Mouse (Mus musculus) C2C12 (cell line): ENCODE data around the gene Slc39a7. TPM values are rescaled to one million over a fixed set of nuclear protein-coding genes. Genes with fewer than 3 reads are reported as not detected.
A peak's percentile ranks its signal among the peaks of the same experiment; 100 is the strongest.

Experiments
- H3K27me3 ChIP-seq: one replicate; pipeline ENCODE4 v1.6.1; 2011; ENCODE audit not compliant: control insufficient read depth, insufficient read depth, insufficient read length
- H3K36me3 ChIP-seq: one replicate; pipeline ENCODE4 v1.6.1; 2011; ENCODE audit not compliant: control insufficient read depth, insufficient read depth
- H3K4me3 ChIP-seq: one replicate; pipeline ENCODE4 v1.5.1; 2011; ENCODE audit warnings: mild to moderate bottlenecking, control low read depth; ENCODE audit not compliant: poor library complexity, insufficient read depth, severe bottlenecking
- H3K79me2 ChIP-seq: one replicate; pipeline ENCODE4 v1.6.1; 2011; ENCODE audit not compliant: control insufficient read depth, insufficient read depth
- H3K79me3 ChIP-seq: one replicate; pipeline ENCODE4 v1.6.1; 2011; ENCODE audit warnings: low read depth, control low read depth
- H3ac ChIP-seq: one replicate; pipeline ENCODE3; 2011; ENCODE audit warnings: low read depth; ENCODE audit not compliant: control insufficient read depth, insufficient read length
- CEBPB ChIP-seq: IDR thresholded peaks from one replicate; pipeline ENCODE4 v1.6.1; 2011; ENCODE audit warnings: low read depth, mild to moderate bottlenecking, control low read depth, moderate library complexity
- CTCF ChIP-seq: IDR thresholded peaks from one replicate; pipeline ENCODE4 v1.5.1; 2011; ENCODE audit not compliant: control insufficient read depth, insufficient read depth, insufficient read length
- FOSL1 ChIP-seq: IDR thresholded peaks from one replicate; pipeline ENCODE4 v1.8.0; 2011; ENCODE audit warnings: mild to moderate bottlenecking, low read length; ENCODE audit not compliant: poor library complexity, insufficient read depth, severe bottlenecking
- MAX ChIP-seq: IDR thresholded peaks from one replicate; pipeline ENCODE4 v1.6.1; 2011; ENCODE audit warnings: mild to moderate bottlenecking, control low read depth
- MYOD1 ChIP-seq: IDR thresholded peaks from one replicate; pipeline ENCODE4 v1.6.1; 2011; ENCODE audit warnings: low read depth; ENCODE audit not compliant: control insufficient read depth, insufficient read length
- MYOG ChIP-seq: IDR thresholded peaks from one replicate; pipeline ENCODE4 v1.6.1; 2011; ENCODE audit not compliant: control insufficient read depth, insufficient read length; ENCODE audit errors: extremely low read depth
- USF1 ChIP-seq: IDR thresholded peaks from one replicate; pipeline ENCODE4 v1.6.1; 2011; ENCODE audit warnings: low read depth, mild to moderate bottlenecking, control low read depth, moderate library complexity
- polyA plus RNA-seq: library from polyadenylated mRNA; unstranded; fragments of >200 nt; fragmentation: generic; extraction: Trizol; gene quantifications from one replicate; pipeline ENCODE4 v1.2.1, GENCODE M21; 2012; ENCODE audit warnings: missing spikeins

Slc39a7 gene
- polyA plus RNA-seq, 1 experiment = 175 TPM

DNA sequence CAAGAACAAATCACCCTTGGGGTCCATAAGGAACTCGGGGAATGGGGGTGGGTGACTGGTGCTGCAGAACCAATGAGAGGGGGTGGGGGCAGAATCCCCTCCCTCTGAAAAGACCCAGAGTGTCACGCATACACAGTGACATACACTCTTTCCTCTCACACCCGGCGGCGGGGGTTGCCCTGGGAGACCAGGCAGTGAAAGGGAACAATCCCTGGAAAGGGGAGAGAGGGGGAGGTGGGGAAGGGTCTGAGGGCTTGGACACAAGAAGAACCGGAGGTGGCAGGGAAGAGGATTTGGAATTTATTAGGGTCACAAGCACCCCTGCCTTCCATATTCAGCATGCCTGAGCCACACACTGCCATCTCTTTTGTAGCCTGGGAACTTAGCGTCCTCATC, 5.7 kb downstream of the Slc39a7 start:
- peaks cover 25% of the 10 kb centered on the region for H3K79me2 ChIP-seq
- H3K27me3 ChIP-seq = no peaks in the 10 kb centered on the region
- TF ChIP-seq CEBPB (no peak), MAX (no peak), MYOD1 (no peak), FOSL1 (no peak), USF1 (no peak), CTCF (no peak), MYOG (no peak)
- H3ac ChIP-seq = no peak overlapping the region
- peaks cover 20% of the 10 kb centered on the region for H3K79me3 ChIP-seq
- H3K36me3 ChIP-seq = peaks cover 24% of the 10 kb centered on the region
- H3K4me3 ChIP-seq = no peak overlapping the region

DNA sequence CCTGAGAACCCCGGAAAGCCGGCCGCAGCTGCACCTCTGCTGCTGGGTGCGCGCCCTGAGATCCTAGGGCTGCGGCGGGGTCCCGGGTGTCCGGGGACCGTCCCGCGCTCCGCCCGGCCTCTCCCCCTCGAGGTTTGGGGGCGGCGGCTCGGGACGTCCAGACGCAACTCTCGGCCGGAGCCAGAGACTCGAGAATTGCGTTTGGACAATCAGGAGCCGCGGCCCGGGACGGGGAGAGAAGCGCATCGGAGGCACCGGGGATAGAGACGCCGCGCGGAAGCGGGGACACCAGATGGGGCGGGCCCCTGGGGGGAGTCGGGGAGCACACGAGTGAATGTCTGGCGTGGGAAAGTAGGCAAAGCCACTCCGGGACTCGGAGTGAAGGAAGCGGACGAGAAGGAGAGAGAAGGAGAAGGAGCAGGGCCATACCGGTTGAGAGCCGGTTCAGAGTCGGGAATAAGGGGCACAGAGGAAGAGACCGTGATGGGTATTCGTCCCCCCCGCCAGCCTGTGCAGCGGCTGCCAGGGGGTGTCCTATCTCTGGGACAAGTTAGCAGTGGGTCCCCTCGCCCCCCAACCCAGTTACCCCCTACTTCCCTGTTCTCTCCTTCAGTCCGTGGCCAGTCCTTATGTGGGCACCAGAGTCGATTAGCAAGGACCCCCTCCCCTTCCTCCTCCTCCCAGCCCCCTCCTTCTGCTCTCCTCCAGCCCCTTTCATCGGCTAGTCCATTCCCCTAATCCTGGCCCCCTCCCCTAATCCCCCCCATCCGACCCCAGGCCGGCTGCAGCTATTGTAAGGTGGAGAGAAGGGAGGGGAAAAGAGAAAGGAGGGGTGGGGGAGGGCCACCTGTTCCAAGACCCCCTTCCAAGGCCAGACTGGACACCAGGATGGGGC, 6.4 kb downstream of the Slc39a7 start:
- peak overlapping the region; percentile 61 for H3K4me3 ChIP-seq
- H3K36me3 ChIP-seq = peaks cover 21% of the 10 kb centered on the region
- H3K79me2 ChIP-seq = peaks cover 19% of the 10 kb centered on the region
- peak overlapping the region; percentile 87 for H3ac ChIP-seq
- H3K79me3 ChIP-seq = peaks cover 13% of the 10 kb centered on the region
- H3K27me3 ChIP-seq = no peaks in the 10 kb centered on the region
- TF ChIP-seq MYOD1 (no peak), USF1 (no peak), CTCF (no peak), FOSL1 (no peak), MAX (no peak), CEBPB (no peak), MYOG (no peak)

DNA sequence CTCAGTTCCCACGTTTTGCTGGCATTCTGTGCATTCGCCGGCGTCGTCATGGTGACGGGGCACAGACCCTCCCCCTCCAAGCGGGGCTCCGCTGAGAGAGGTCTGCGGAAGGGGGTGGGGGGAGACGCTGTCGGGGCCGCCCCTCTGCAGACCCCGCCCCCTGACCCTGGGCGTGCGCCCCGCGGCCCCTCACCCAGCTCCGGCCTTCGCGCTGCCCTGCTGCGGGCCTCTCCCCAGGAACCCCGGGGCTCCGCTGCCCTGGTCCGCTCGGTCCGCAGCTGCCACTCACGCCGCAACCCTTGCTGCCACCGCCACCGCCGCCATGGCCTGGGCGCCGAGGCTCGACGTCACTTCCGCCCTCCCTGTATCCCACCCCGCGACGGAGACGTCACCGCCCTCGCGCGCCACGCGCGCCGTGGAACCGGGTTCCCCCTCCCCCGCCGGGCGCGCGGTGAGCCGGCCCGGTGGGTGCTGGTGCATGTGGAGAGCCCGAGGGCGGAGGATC, 7.1 kb downstream of the Slc39a7 start, which contains the start of gene Ring1:
Gene Ring1, minus strand, starts transcription at position 364 of the 505 bp plus-strand sequence.
- peaks cover 11% of the 10 kb centered on the region for H3K79me2 ChIP-seq
- H3ac ChIP-seq = peak within 1 kb of the TSS; percentile 87
- peaks cover 6% of the 10 kb centered on the region for H3K79me3 ChIP-seq
- H3K4me3 ChIP-seq = peak within 1 kb of the TSS; percentile 61
- no peaks in the 10 kb centered on the region for H3K27me3 ChIP-seq
- TF ChIP-seq MAX (peak; percentile 52), FOSL1 (no peak), CTCF (no peak), MYOD1 (no peak), MYOG (no peak)
- H3K36me3 ChIP-seq = peaks cover 14% of the 10 kb centered on the region

DNA sequence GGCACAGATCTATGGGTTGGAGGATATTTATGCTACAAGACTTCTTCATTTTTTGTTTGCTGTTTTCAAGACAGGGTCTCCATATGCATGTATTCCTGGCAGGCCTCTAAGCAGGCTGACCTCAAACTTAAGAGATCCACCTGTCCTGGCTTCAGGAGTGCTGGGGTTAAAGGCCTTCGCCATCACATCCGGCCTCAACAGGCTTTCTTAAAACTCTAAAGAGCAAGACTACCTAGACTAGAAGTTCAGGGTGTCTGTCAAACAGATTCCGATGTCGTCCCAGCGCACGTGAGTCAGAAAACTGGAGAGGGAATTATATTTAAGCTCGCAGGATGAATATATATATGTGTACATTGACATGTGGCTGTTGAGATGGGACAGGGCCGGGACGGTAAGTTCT, 7.8 kb downstream of the Slc39a7 start:
- H3K79me2 ChIP-seq = peaks cover 4% of the 10 kb centered on the region
- H3K4me3 ChIP-seq = no peak overlapping the region
- no peaks in the 10 kb centered on the region for H3K27me3 ChIP-seq
- H3K79me3 ChIP-seq = no peaks in the 10 kb centered on the region
- TF ChIP-seq CTCF (no peak), MYOD1 (no peak), MAX (no peak), FOSL1 (no peak), MYOG (no peak), CEBPB (no peak), USF1 (no peak)
- peaks cover 7% of the 10 kb centered on the region for H3K36me3 ChIP-seq
- H3ac ChIP-seq = no peak overlapping the region

DNA sequence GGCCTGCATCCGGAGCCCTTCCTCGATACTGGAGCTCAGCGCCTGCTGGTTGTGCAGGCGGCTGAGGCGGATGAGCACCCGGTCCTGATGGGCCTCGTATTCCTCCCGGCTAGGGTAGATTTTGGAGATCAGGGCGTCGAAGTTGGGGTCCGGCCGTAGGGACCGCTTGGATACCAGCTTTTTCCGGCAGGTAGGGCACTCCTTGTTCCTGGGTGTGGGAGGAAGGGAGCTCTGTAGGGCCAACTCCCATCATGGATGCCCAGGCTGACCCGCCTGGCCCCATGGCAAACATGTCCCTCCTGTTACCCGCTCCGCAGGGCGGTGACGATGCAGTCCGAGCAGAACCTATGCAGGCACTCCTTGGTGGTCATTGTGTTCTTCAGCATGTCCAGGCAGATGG, 8.5 kb downstream of the Slc39a7 start:
- Histone ChIP-seq H3K4me3 (no peak overlapping the region), H3K79me2 (no peaks in the 10 kb centered on the region), H3K36me3 (peaks cover under 1% of the 10 kb centered on the region), H3ac (no peak overlapping the region), H3K79me3 (no peaks in the 10 kb centered on the region), H3K27me3 (no peaks in the 10 kb centered on the region)
- TF ChIP-seq CTCF = no peak
- TF ChIP-seq MAX = no peak
- TF ChIP-seq CEBPB = no peak
- no peak for TF ChIP-seq MYOG
- TF ChIP-seq USF1 = no peak
- TF ChIP-seq FOSL1 = no peak
- TF ChIP-seq MYOD1 = no peak

DNA sequence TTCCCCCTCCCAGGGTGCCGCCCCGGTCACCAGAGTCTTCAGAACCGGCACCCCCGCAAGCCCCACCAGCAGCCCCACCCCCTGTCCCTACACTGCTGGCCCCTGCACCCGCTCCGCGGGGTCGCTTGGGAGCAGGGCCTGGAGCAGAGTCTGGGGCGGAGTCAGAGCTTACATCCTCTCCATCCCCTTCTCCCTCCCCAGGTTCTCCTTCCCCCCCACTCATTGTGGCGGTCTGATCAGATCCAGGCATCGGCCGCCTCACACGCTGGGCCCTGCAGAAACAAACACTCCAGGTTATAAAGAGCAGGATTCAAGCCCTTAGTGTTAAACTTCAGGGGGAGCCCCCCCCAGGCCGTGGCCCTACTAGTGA, 9.1 kb downstream of the Slc39a7 start:
- no peaks in the 10 kb centered on the region for H3K36me3 ChIP-seq
- no peak overlapping the region for H3K4me3 ChIP-seq
- H3ac ChIP-seq = no peak overlapping the region
- H3K79me2 ChIP-seq = no peaks in the 10 kb centered on the region
- H3K27me3 ChIP-seq = no peaks in the 10 kb centered on the region
- TF ChIP-seq MAX = no peak
- no peak for TF ChIP-seq MYOD1
- no peak for TF ChIP-seq CTCF
- TF ChIP-seq MYOG = no peak
- no peak for TF ChIP-seq CEBPB
- TF ChIP-seq FOSL1 = no peak
- no peak for TF ChIP-seq USF1
- H3K79me3 ChIP-seq = no peaks in the 10 kb centered on the region
